Mouse (Mus musculus) layer of hippocampus, adult 9-10 months (tissue): Measurements from ENCODE around the gene Commd4.

Experiments used
- DNase-seq: peaks from one replicate; pipeline ENCODE4 v3.0.0; 2022; ENCODE audit warnings: low spot score

Commd4 gene

GRCm38 (mm10) chr9:57141417-57142353, 16.4 kb downstream of the Commd4 start:
- DNase-seq: no peak

- no peak for DNase-seq
Observed at GRCm38 (mm10) chr9:57139571-57139970, 18.6 kb downstream of the Commd4 start.

GRCm38 (mm10) chr9:57139110-57139509, 19.0 kb downstream of the Commd4 start:
- DNase-seq: no peak

- no peak for DNase-seq
Observed at GRCm38 (mm10) chr9:57138507-57138906, 19.6 kb downstream of the Commd4 start.

DNA sequence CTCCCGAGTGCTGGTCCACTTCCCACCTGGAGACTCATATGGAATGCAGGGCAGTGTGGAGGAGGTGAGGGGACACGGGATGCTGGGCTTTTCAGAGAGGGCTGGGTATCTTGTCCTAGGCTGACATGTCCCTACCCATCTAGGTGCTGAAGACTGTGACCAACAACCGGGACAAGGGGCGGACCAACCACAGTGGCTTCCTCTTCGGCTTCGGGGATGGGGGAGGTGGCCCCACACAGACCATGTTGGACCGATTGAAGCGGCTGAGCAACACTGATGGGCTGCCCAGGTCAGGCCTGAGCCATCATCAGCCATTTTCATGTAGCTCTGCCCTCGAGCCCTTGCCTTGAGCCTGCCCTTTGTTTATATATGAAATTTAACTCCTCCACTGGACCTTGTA, 20.4 kb downstream of the Commd4 start:
- DNase-seq: no peak

DNA sequence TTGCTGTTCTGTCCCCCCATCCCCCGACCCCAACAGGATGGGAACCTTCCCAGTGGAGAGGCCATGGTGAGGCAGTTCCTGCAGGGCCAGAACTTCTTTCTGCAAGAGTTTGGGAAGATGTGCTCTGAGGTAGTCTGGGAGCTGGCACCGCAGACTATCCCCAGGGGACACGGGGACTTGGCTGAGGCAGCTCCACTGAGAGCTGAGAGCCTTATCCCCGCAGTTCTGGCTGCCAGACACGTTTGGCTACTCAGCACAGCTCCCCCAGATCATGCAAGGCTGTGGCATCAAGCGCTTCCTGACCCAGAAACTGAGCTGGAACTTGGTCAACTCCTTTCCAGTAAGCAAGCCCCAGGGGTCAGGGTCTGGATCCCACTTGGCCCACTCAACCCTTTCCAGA, 20.9 kb downstream of the Commd4 start:
- DNase-seq: no peak

DNA sequence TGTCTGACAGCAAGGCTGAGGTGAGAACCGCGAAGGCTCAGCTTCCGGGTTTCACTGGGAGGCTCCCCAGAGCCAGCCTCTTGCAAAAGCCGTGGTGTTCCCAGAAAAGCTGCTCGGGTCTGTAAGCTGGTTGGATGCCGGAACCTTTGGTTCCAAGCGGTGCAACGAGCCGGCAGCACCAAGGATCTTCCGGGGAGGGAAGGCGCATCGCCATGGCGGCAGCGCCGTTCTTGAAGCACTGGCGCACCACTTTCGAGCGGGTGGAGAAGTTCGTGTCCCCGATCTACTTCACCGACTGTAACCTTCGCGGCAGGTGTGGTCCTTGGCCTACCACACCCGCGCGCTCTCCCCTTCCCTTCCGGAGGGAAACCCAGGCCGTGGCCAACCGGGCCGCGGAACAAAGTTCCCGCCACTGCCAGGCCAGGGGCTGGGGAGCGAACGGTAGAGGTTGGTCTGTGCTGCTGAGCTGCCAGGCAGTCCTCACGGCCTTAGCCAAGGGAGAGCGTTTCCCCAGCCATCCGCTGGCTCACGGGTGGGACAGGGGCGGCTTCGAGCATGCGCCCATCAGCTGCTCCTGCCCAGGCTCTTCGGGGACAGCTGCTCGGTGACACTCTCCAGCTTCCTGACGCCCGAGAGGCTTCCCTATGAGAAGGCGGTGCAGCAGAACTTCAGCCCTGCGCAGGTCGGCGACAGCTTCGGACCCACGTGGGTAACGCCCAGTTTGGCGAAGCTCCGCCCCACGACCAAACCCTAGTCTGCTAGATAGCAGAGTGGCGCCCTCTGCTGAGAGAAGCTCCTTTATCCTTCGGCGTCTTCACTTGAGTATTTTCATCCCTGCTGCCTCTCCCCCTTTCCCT, 27.3 kb downstream of the Commd4 start, which contains the start of gene Man2c1:
Gene Man2c1, plus strand, starts transcription at position 114 of the 857 bp plus-strand sequence.
- peak; percentile 86 for DNase-seq

DNA sequence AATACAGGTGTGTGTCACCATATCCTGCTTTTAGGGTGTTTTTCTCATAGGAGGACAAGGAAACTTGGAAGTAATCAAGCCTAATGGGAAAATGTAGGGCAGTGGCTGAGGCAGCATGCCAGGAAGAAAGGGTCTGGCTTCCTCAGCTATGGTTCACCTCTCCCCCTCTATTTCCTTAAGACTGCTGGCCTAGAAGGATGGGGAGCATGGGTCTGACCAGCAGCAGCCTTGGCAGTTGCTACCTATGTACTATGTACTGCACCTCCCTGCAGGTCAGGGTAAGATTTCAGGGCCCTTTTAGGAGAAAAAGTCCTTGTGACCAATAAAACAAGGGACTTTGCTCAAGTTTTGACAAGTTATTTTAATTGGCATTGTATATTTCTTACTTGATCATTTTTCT, 28.5 kb downstream of the Commd4 start:
- DNase-seq: no peak

GRCm38 (mm10) chr9:57117261-57117755, 40.8 kb downstream of the Commd4 start:
- no peak for DNase-seq
